Mouse (Mus musculus): ENCODE measurements at regions not wholly inside any gene's neighbourhood (a gene's known extent, or its start where the extent isn't known, plus 50 kb on each side); places are given as distances from the start of the nearest gene placed in this dataset.

GRCm38 (mm10) chr12:118486434-118486833 lies 185.2 kb upstream of the Sp4 start:
- no peak for ATAC-seq (ENCODE audit: low FRiP score, low TSS enrichment)
- 85% methylated on average over 6 of the region's 6 CpGs for WGBS

GRCm38 (mm10) chr12:118481347-118481746 lies 180.1 kb upstream of the Sp4 start:
- H3K36me3 ChIP-seq (ENCODE audit: control insufficient read depth, insufficient read depth, low read length): no peaks in the 10 kb centered on the region
- 53% methylated on average over 2 of the region's 2 CpGs for WGBS
- ATAC-seq (ENCODE audit: low FRiP score, low TSS enrichment): no peak

More at GRCm38 (mm10) chr12:118486434-118486833, 185.2 kb upstream of the Sp4 start:
- Histone ChIP-seq H3K4me1 (replicated peaks; ENCODE audit: control insufficient read depth, insufficient read depth) (no peaks in the 10 kb centered on the region), H3K4me3 (ENCODE audit: low read depth, low read length) (no peak overlapping the region), H3K4me2 (replicated peaks; ENCODE audit: low read depth) (no peak overlapping the region), H3K36me3 (ENCODE audit: control insufficient read depth, insufficient read depth, low read length) (no peaks in the 10 kb centered on the region), H3K27ac (replicated peaks) (no peak overlapping the region), H3K9me3 (ENCODE audit: control insufficient read depth, low read length) (no peaks in the 10 kb centered on the region), H3K9ac (ENCODE audit: low read length) (no peak overlapping the region), H3K27me3 (ENCODE audit: control insufficient read depth, insufficient read depth, low read length) (no peaks in the 10 kb centered on the region)
- DNase-seq (ENCODE audit: low spot score): no peak
- no peak for TF ChIP-seq CTCF (IDR thresholded peaks at IDR 0.05; ENCODE audit: low read depth)
- TF ChIP-seq EP300 (optimal IDR thresholded peaks at IDR 0.05): no peak

GRCm38 (mm10) chr12:118474732-118475131 lies 173.5 kb upstream of the Sp4 start:
- Histone ChIP-seq H3K27ac (replicated peaks) (no peak overlapping the region), H3K36me3 (ENCODE audit: control insufficient read depth, insufficient read depth, low read length) (no peaks in the 10 kb centered on the region), H3K4me2 (replicated peaks; ENCODE audit: low read depth) (no peak overlapping the region), H3K9ac (ENCODE audit: low read length) (no peak overlapping the region), H3K9me3 (ENCODE audit: control insufficient read depth, low read length) (no peaks in the 10 kb centered on the region), H3K4me3 (ENCODE audit: low read depth, low read length) (no peak overlapping the region), H3K27me3 (ENCODE audit: control insufficient read depth, insufficient read depth, low read length) (no peaks in the 10 kb centered on the region), H3K4me1 (replicated peaks; ENCODE audit: control insufficient read depth, insufficient read depth) (no peaks in the 10 kb centered on the region)
- no peak for ATAC-seq (ENCODE audit: low FRiP score, low TSS enrichment)
- DNase-seq (ENCODE audit: low spot score): no peak
- WGBS: 78% methylated on average over 3 of the region's 3 CpGs
- TF ChIP-seq EP300 (optimal IDR thresholded peaks at IDR 0.05) (no peak), CTCF (IDR thresholded peaks at IDR 0.05; ENCODE audit: low read depth) (no peak)

More at GRCm38 (mm10) chr12:118481347-118481746, 180.1 kb upstream of the Sp4 start:
- Histone ChIP-seq H3K27ac (replicated peaks) (no peak overlapping the region), H3K4me2 (replicated peaks; ENCODE audit: low read depth) (no peak overlapping the region), H3K27me3 (ENCODE audit: control insufficient read depth, insufficient read depth, low read length) (no peaks in the 10 kb centered on the region), H3K4me3 (ENCODE audit: low read depth, low read length) (no peak overlapping the region), H3K4me1 (replicated peaks; ENCODE audit: control insufficient read depth, insufficient read depth) (no peaks in the 10 kb centered on the region), H3K9me3 (ENCODE audit: control insufficient read depth, low read length) (no peaks in the 10 kb centered on the region), H3K9ac (ENCODE audit: low read length) (no peak overlapping the region)
- TF ChIP-seq CTCF (IDR thresholded peaks at IDR 0.05; ENCODE audit: low read depth) (no peak), EP300 (optimal IDR thresholded peaks at IDR 0.05) (no peak)
- no peak for DNase-seq (ENCODE audit: low spot score)

- no peak for TF ChIP-seq CTCF (IDR thresholded peaks at IDR 0.05; ENCODE audit: low read depth)
- TF ChIP-seq EP300 (optimal IDR thresholded peaks at IDR 0.05): no peak
- Histone ChIP-seq H3K4me3 (ENCODE audit: low read depth, low read length) (no peak overlapping the region), H3K4me1 (replicated peaks; ENCODE audit: control insufficient read depth, insufficient read depth) (no peaks in the 10 kb centered on the region), H3K27ac (replicated peaks) (no peak overlapping the region), H3K36me3 (ENCODE audit: control insufficient read depth, insufficient read depth, low read length) (no peaks in the 10 kb centered on the region), H3K9ac (ENCODE audit: low read length) (no peak overlapping the region), H3K27me3 (ENCODE audit: control insufficient read depth, insufficient read depth, low read length) (no peaks in the 10 kb centered on the region), H3K9me3 (ENCODE audit: control insufficient read depth, low read length) (no peaks in the 10 kb centered on the region), H3K4me2 (replicated peaks; ENCODE audit: low read depth) (no peak overlapping the region)
- 76% methylated on average over 3 of the region's 3 CpGs for WGBS
- DNase-seq (ENCODE audit: low spot score) (no peak), ATAC-seq (ENCODE audit: low FRiP score, low TSS enrichment) (no peak)
Measured at GRCm38 (mm10) chr12:118466837-118467236, 165.6 kb upstream of the Sp4 start.

GRCm38 (mm10) chr12:118457493-118458408 lies 156.5 kb upstream of the Sp4 start:
- Histone ChIP-seq H3K9me3 (ENCODE audit: control insufficient read depth, low read length) (no peaks in the 10 kb centered on the region), H3K27me3 (ENCODE audit: control insufficient read depth, insufficient read depth, low read length) (peaks cover 6% of the 10 kb centered on the region; the same call in 1 of the 2 replicates), H3K4me1 (replicated peaks; ENCODE audit: control insufficient read depth, insufficient read depth) (no peaks in the 10 kb centered on the region), H3K4me3 (ENCODE audit: low read depth, low read length) (no peak overlapping the region; the same call in 1 of the 2 replicates), H3K27ac (replicated peaks) (no peak overlapping the region), H3K9ac (ENCODE audit: low read length) (no peak overlapping the region), H3K36me3 (ENCODE audit: control insufficient read depth, insufficient read depth, low read length) (no peaks in the 10 kb centered on the region), H3K4me2 (replicated peaks; ENCODE audit: low read depth) (peak overlapping the region; percentile 24)
- TF ChIP-seq CTCF (IDR thresholded peaks at IDR 0.05; ENCODE audit: low read depth) (peak; percentile 79), EP300 (optimal IDR thresholded peaks at IDR 0.05) (no peak)
- no peak for ATAC-seq (ENCODE audit: low FRiP score, low TSS enrichment)
- 9% methylated on average over 36 of the region's 36 CpGs for WGBS
- peak; percentile 58 for DNase-seq (ENCODE audit: low spot score)

GRCm38 (mm10) chr12:118455609-118456008 lies 154.4 kb upstream of the Sp4 start:
- H3K27ac ChIP-seq (replicated peaks): no peak overlapping the region
- no peaks in the 10 kb centered on the region for H3K4me1 ChIP-seq (replicated peaks; ENCODE audit: control insufficient read depth, insufficient read depth)
- TF ChIP-seq EP300 (optimal IDR thresholded peaks at IDR 0.05) (no peak), CTCF (IDR thresholded peaks at IDR 0.05; ENCODE audit: low read depth) (peak; percentile 65)
- H3K9ac ChIP-seq (ENCODE audit: low read length): no peak overlapping the region
- H3K36me3 ChIP-seq (ENCODE audit: control insufficient read depth, insufficient read depth, low read length): no peaks in the 10 kb centered on the region
- H3K9me3 ChIP-seq (ENCODE audit: control insufficient read depth, low read length): no peaks in the 10 kb centered on the region
- peaks cover 6% of the 10 kb centered on the region; the same call in 1 of the 2 replicates for H3K27me3 ChIP-seq (ENCODE audit: control insufficient read depth, insufficient read depth, low read length)
- DNase-seq (ENCODE audit: low spot score) (no peak), ATAC-seq (ENCODE audit: low FRiP score, low TSS enrichment) (no peak)
- H3K4me2 ChIP-seq (replicated peaks; ENCODE audit: low read depth): no peak overlapping the region
- no peak overlapping the region for H3K4me3 ChIP-seq (ENCODE audit: low read depth, low read length)
- WGBS: 21% methylated on average over 1 of the region's 1 CpGs
